Mouse (Mus musculus) MEL (cell line): Measurements from ENCODE around the gene Gng7.

Experiments
- BHLHE40 ChIP-seq: IDR thresholded peaks from 2 replicates; pipeline ENCODE4 v1.6.1; 2012; ENCODE audit warnings: low read depth, mild to moderate bottlenecking, inconsistent platforms, low read length, improper control_type of control experiment, borderline replicate concordance
- CTCF ChIP-seq, 3 experiments: IDR thresholded peaks in 2 of 3; conservative IDR thresholded peaks in 1 of 3; 2 replicates each; pipeline ENCODE4 v1.5.1; 2011 to 2012; ENCODE audit warnings: low read length in 3 of 3, low read depth in 2 of 3, mild to moderate bottlenecking in 2 of 3, improper control_type of control experiment in 1 of 3, inconsistent platforms in 1 of 3, mixed read lengths in 1 of 3, moderate library complexity in 1 of 3; ENCODE audit not compliant: control insufficient read depth in 1 of 3, insufficient read depth in 1 of 3, poor library complexity in 1 of 3, severe bottlenecking in 1 of 3
- EP300 ChIP-seq, 2 experiments: IDR thresholded peaks; 2 replicates each; pipeline ENCODE4 v1.6.1; 2011; ENCODE audit warnings: improper control_type of control experiment in 2 of 2, low read length in 2 of 2, low read depth in 1 of 2, mild to moderate bottlenecking in 1 of 2
- MAFK ChIP-seq: IDR thresholded peaks from 2 replicates; pipeline ENCODE4 v1.6.1; 2011; ENCODE audit warnings: low read depth, mild to moderate bottlenecking, low read length, improper control_type of control experiment, borderline replicate concordance
- MAZ ChIP-seq: IDR thresholded peaks from 2 replicates; pipeline ENCODE4 v1.6.1; 2012; ENCODE audit warnings: low read depth, mild to moderate bottlenecking, inconsistent platforms, low read length, improper control_type of control experiment
- MEF2A ChIP-seq: IDR thresholded peaks from 2 replicates; pipeline ENCODE4 v1.6.1; 2014; ENCODE audit warnings: low read depth, mild to moderate bottlenecking, inconsistent platforms, low read length, improper control_type of control experiment; ENCODE audit not compliant: poor library complexity, insufficient replicate concordance, severe bottlenecking; ENCODE audit errors: extremely low read depth
- POLR2A ChIP-seq, 2 experiments: IDR thresholded peaks; 2 replicates each; pipeline ENCODE4 v1.6.1; 2011 to 2012; ENCODE audit warnings: low read length in 2 of 2, mild to moderate bottlenecking in 2 of 2, control low read depth in 1 of 2, improper control_type of control experiment in 1 of 2, low read depth in 1 of 2, moderate library complexity in 1 of 2; ENCODE audit not compliant: control insufficient read depth in 1 of 2, insufficient read depth in 1 of 2, poor library complexity in 1 of 2
- POLR2AphosphoS5 ChIP-seq: IDR thresholded peaks from 2 replicates; pipeline ENCODE4 v1.6.1; 2012; ENCODE audit warnings: low read depth, borderline replicate concordance, mild to moderate bottlenecking, inconsistent platforms, low read length, moderate library complexity, mixed read lengths
- SMC3 ChIP-seq: IDR thresholded peaks from 2 replicates; pipeline ENCODE4 v1.6.1; 2011; ENCODE audit warnings: low read depth, low read length, improper control_type of control experiment
- UBTF ChIP-seq: IDR thresholded peaks from 2 replicates; pipeline ENCODE4 v1.6.1; 2012; ENCODE audit warnings: low read depth, mild to moderate bottlenecking, inconsistent platforms, low read length, improper control_type of control experiment, moderate library complexity, borderline replicate concordance; ENCODE audit not compliant: insufficient read depth
- USF1 ChIP-seq: IDR thresholded peaks from 2 replicates; pipeline ENCODE4 v1.6.1; 2014; ENCODE audit warnings: low read depth, mild to moderate bottlenecking, inconsistent platforms, low read length, improper control_type of control experiment, moderate library complexity
- ZKSCAN1 ChIP-seq: IDR thresholded peaks from 2 replicates; pipeline ENCODE4 v1.6.1; 2012; ENCODE audit warnings: low read depth, mild to moderate bottlenecking, inconsistent platforms, low read length, improper control_type of control experiment, moderate library complexity
- ZMIZ1 ChIP-seq: IDR thresholded peaks from 2 replicates; pipeline ENCODE4 v1.6.1; 2012; ENCODE audit warnings: low read depth, mild to moderate bottlenecking, inconsistent platforms, low read length, improper control_type of control experiment, moderate library complexity

GRCm38 (mm10) chr10:81052577-81052976, 37.8 kb upstream of the Gng7 start:
- no peak for TF ChIP-seq MAZ
- no peak for TF ChIP-seq BHLHE40
- TF ChIP-seq CTCF (IDR thresholded peaks at IDR 0.05 in 2 of 3, conservative IDR thresholded peaks at IDR 0.05 in 1 of 3; ENCODE audit: control insufficient read depth in 1 of 3, insufficient read depth in 1 of 3, low read depth in 2 of 3, low read length in 3 of 3, poor library complexity in 1 of 3, severe bottlenecking in 1 of 3): no peak
- TF ChIP-seq POLR2AphosphoS5: no peak
- TF ChIP-seq POLR2A (IDR thresholded peaks at IDR 0.05; ENCODE audit: control insufficient read depth in 1 of 2, insufficient read depth in 1 of 2, low read depth in 1 of 2, low read length in 2 of 2, poor library complexity in 1 of 2): no peak
- TF ChIP-seq ZMIZ1: no peak
- no peak for TF ChIP-seq EP300 (IDR thresholded peaks at IDR 0.05; ENCODE audit: low read depth in 1 of 2, low read length in 2 of 2)
- no peak for TF ChIP-seq USF1
- TF ChIP-seq MEF2A: no peak
- TF ChIP-seq MAFK: no peak
- no peak for TF ChIP-seq UBTF
- no peak for TF ChIP-seq ZKSCAN1
- TF ChIP-seq SMC3: no peak
